ENCODE assay signal across 20 mouse cellular contexts in genomic region chr3:138845820-138846219, GRCm38 (mm10).
A peak's percentile ranks its signal among the peaks of the same experiment; 100 is the strongest.
DNase-seq lines count a peak whose midpoint lies in the region; ATAC-seq lines count a peak whose summit lies in the region.
"Had no signal": no experiment of that assay in that cellular context is flagged by ENCODE, and none has a peak within 500 bp of the region (broad histone marks: within the 10 kb centered on the region; RNA-seq: fewer than 3 reads in every experiment).

No protein-coding gene starts in this region.

- DNase-seq in 3T3-L1 (ENCODE audit: low read depth, low spot score) (peak; percentile 29), 416B (ENCODE audit: low read depth) (peak; percentile 34)
- DNase-seq in fat pad, adult 2 months (ENCODE audit: extremely low read depth, low read depth, low spot score), result peak; percentile 67
- DNase-seq in embryo, embryonic 9.5 days (ENCODE audit: extremely low spot score), result no peak
- no peak for DNase-seq in layer of hippocampus, adult 8-10 months (ENCODE audit: low spot score in 2 of 2)
- DNase-seq: adrenal gland, adult 8-10 months; adrenal gland, postnatal 25 days; B cell, adult 2 months; cerebellum, adult 18-20 months; cerebellum, adult 9-11 months; cerebellum, postnatal 25 days; forebrain, postnatal 0 days; gastrocnemius, postnatal 10 days; gastrocnemius, postnatal 36 days; heart, adult 2 months; kidney, adult 2 months had no signal

- no peak for ATAC-seq in granulocyte monocyte progenitor cell, adult 5-6 weeks (replicated peaks; ENCODE audit: poor library complexity, severe bottlenecking)
- ATAC-seq: activated CD4-positive, CD25-positive, alpha-beta regulatory T cell, adult 4 months; forebrain, embryonic 14.5 days; forebrain, postnatal 0 days; intestine, postnatal 0 days had no signal

Comparison
In these comparisons a context has a peak if more than half of its experiments do, and no peak if none do; other contexts are left out.
1. DNase-seq: peak in 3T3-L1 (single experiment), 416B (single experiment) and fat pad, adult 2 months (single experiment); none in embryo, embryonic 9.5 days (single experiment) and layer of hippocampus, adult 8-10 months (0 of 2).